Mouse (Mus musculus) liver, postnatal 0 days (tissue): ENCODE measurements at regions not wholly inside any gene's neighbourhood (a gene's known extent, or its start where the extent isn't known, plus 50 kb on each side); places are given as distances from the start of the nearest gene placed in this dataset.

ENCODE experiments used
- ATAC-seq: fragments of 200-750 bp; cut with Nextera tagmentation; 2 replicates; pipeline ENCODE4 v1.8.0; 2017; ENCODE audit warnings: mild to moderate bottlenecking, moderate library complexity
- DNase-seq: peaks from one replicate; pipeline ENCODE4 v3.0.0-alpha.2; 2016
- H3K27ac ChIP-seq: fragments of 300-500 bp; sonication (generic); 2 replicates; pipeline ENCODE4 v1.5.1; 2014; ENCODE audit warnings: antibody characterized with exemption, moderate library complexity, mild to moderate bottlenecking, low read depth
- H3K27me3 ChIP-seq: fragments of 300-500 bp; sonication (generic); 2 replicates; pipeline ENCODE4 v1.6.1; 2014; ENCODE audit warnings: low read length, control low read depth, mixed read lengths; ENCODE audit not compliant: insufficient read depth
- H3K36me3 ChIP-seq: fragments of 300-500 bp; sonication (generic); replicated peaks from 2 replicates; pipeline ENCODE4 v1.6.1; 2014; ENCODE audit warnings: mild to moderate bottlenecking, control low read depth, low read length, moderate library complexity, mixed read lengths; ENCODE audit not compliant: insufficient read depth
- H3K4me1 ChIP-seq: fragments of 300-500 bp; sonication (generic); 2 replicates; pipeline ENCODE4 v1.6.1; 2014; ENCODE audit warnings: antibody characterized with exemption, mild to moderate bottlenecking, control low read depth; ENCODE audit not compliant: insufficient read depth
- H3K4me2 ChIP-seq: fragments of 300-500 bp; sonication (generic); 2 replicates; pipeline ENCODE4 v1.6.1; 2014; ENCODE audit warnings: low read depth, mild to moderate bottlenecking, low read length, moderate library complexity, mixed read lengths
- H3K4me3 ChIP-seq: fragments of 300-500 bp; sonication (generic); 2 replicates; pipeline ENCODE4 v1.5.1; 2014; ENCODE audit warnings: low read depth, low read length
- H3K9ac ChIP-seq: fragments of 300-500 bp; sonication (generic); replicated peaks from 2 replicates; pipeline ENCODE4 v1.6.1; 2014; ENCODE audit warnings: mild to moderate bottlenecking, moderate library complexity
- H3K9me3 ChIP-seq: fragments of 300-500 bp; sonication (generic); 2 replicates; pipeline ENCODE4 v1.6.1; 2016; ENCODE audit warnings: mild to moderate bottlenecking, control low read depth, low read length, mixed read lengths
- CTCF ChIP-seq: sonication (generic); IDR thresholded peaks from 2 replicates; pipeline ENCODE4 v1.5.1; 2016; ENCODE audit warnings: antibody characterized with exemption, low read depth
- EP300 ChIP-seq: IDR thresholded peaks from 2 replicates; pipeline ENCODE4 v1.6.1; 2016; ENCODE audit warnings: antibody characterized with exemption, low read depth, mild to moderate bottlenecking
- WGBS: fragments of 180-500 bp; shearing (Covaris S2); extraction: QIAGEN DNeasy Blood & Tissue Kit; methylation state at CpG from one replicate; pipeline ENCODE4 v1.1.7; 2014; ENCODE audit not compliant: insufficient replicate concordance; 5-methylcytosine and 5-hydroxymethylcytosine counted together

- Histone ChIP-seq H3K4me1 (no peaks in the 10 kb centered on the region), H3K36me3 (no peaks in the 10 kb centered on the region)
- ATAC-seq: no peak
Measured at GRCm38 (mm10) chr16:9430509-9430908, 564.9 kb downstream of the Grin2a start.

GRCm38 (mm10) chr16:9439300-9439856, 556.0 kb downstream of the Grin2a start:
- Histone ChIP-seq H3K36me3 (no peaks in the 10 kb centered on the region), H3K27ac (no peak overlapping the region)

More at GRCm38 (mm10) chr16:9430509-9430908, 564.9 kb downstream of the Grin2a start:
- H3K27ac ChIP-seq: no peak overlapping the region
- H3K4me2 ChIP-seq: no peak overlapping the region
- no peaks in the 10 kb centered on the region for H3K9me3 ChIP-seq
- TF ChIP-seq EP300 (no peak), CTCF (no peak)
- no peak overlapping the region for H3K9ac ChIP-seq
- no peak overlapping the region for H3K4me3 ChIP-seq
- no peak for DNase-seq
- H3K27me3 ChIP-seq: no peaks in the 10 kb centered on the region

DNA sequence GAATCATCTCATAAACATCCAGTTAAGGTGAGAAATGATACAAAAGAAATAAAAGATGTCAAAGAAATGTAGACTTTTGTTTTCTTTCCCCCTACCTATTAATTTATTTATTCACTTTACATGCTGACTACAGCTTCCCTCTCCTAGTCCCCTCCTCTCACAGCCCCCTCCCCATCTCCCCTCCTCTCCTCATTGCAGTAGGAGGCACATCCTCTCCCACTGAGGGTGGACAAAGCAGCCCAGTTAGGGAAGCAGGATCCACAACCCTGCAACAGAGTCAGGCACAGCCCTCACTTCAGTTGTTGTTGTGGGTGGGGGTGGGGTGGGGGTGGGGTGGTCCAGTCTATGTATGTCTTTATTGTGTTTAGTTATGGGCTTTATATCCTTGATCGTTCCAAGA, 555.5 kb downstream of the Grin2a start:
- Histone ChIP-seq H3K9ac (no peak overlapping the region), H3K9me3 (no peaks in the 10 kb centered on the region), H3K4me3 (no peak overlapping the region), H3K27ac (no peak overlapping the region), H3K27me3 (no peaks in the 10 kb centered on the region), H3K36me3 (no peaks in the 10 kb centered on the region), H3K4me1 (no peaks in the 10 kb centered on the region), H3K4me2 (no peak overlapping the region)
- TF ChIP-seq CTCF (no peak), EP300 (no peak)
- DNase-seq (no peak), ATAC-seq (no peak)
- 75% methylated on average over 1 of the region's 1 CpGs for WGBS

More at GRCm38 (mm10) chr16:9439300-9439856, 556.0 kb downstream of the Grin2a start:
- 49% methylated on average over 2 of the region's 2 CpGs for whole genome bisulfite sequencing
- no peak overlapping the region for H3K4me3 ChIP-seq
- H3K9me3 ChIP-seq: no peaks in the 10 kb centered on the region
- no peak overlapping the region for H3K9ac ChIP-seq
- no peak for DNase-seq
- no peaks in the 10 kb centered on the region for H3K27me3 ChIP-seq
- no peak overlapping the region for H3K4me2 ChIP-seq
- ATAC-seq: no peak
- TF ChIP-seq CTCF: no peak
- no peak for TF ChIP-seq EP300
- no peaks in the 10 kb centered on the region for H3K4me1 ChIP-seq

DNA sequence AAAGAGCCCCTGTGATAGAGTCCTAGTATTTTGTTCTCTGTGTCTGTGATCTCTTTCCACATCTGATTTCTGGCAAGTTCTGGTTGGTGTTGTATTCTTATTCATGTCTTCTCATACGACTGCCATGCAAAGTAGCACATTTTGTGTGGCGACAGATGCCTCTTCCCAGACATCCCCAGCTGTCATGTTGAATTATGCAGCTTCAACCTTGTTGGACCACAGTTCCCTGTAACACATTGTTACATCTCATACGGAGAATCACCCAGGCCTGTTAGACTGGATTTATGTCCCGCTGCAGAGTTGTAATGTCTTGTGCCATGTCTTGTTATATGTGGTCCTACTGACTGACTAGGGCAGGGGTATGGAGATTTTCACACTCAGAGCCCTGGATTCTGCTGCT, 543.3 kb downstream of the Grin2a start:
- ATAC-seq: no peak
- 70% methylated on average over 4 of the region's 4 CpGs for WGBS
- H3K4me2 ChIP-seq: no peak overlapping the region
- no peak overlapping the region for H3K27ac ChIP-seq
- no peak overlapping the region for H3K9ac ChIP-seq
- no peak overlapping the region for H3K4me3 ChIP-seq
- H3K27me3 ChIP-seq: no peaks in the 10 kb centered on the region
- no peaks in the 10 kb centered on the region for H3K9me3 ChIP-seq
- no peak for DNase-seq
- TF ChIP-seq EP300: no peak
- TF ChIP-seq CTCF: no peak
- no peaks in the 10 kb centered on the region for H3K4me1 ChIP-seq
- no peaks in the 10 kb centered on the region for H3K36me3 ChIP-seq

- H3K36me3 ChIP-seq: no peaks in the 10 kb centered on the region
- no peaks in the 10 kb centered on the region for H3K4me1 ChIP-seq
- TF ChIP-seq EP300 (no peak), CTCF (no peak)
- no peak overlapping the region for H3K4me2 ChIP-seq
- no peaks in the 10 kb centered on the region for H3K9me3 ChIP-seq
- H3K27me3 ChIP-seq: no peaks in the 10 kb centered on the region
- no peak for ATAC-seq
- H3K9ac ChIP-seq: no peak overlapping the region
- H3K27ac ChIP-seq: no peak overlapping the region
- WGBS: 64% methylated on average over 6 of the region's 6 CpGs
- DNase-seq: no peak
- H3K4me3 ChIP-seq: no peak overlapping the region
Measured at GRCm38 (mm10) chr16:9457574-9457973, 537.8 kb downstream of the Grin2a start.

DNA sequence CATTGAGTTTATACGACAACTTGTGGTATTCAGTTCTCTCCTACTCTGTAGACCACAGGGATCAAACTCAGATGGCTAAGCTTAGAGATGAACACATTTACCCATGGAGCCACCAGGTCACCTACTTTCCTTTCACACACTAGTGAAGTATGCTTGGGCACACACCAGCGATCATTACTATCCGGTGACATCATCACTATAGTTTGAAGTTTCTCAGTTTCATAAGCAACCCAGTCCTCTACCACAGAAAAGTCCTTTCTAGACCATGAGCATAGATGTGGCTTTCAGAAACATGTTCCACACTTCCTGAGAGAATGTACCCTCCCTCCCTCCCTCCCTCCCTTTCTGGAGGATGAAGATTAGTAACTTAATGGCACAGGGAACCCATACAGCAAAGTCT, 532.9 kb downstream of the Grin2a start:
- Histone ChIP-seq H3K27ac (no peak overlapping the region), H3K4me2 (no peak overlapping the region), H3K9me3 (no peaks in the 10 kb centered on the region), H3K36me3 (no peaks in the 10 kb centered on the region), H3K27me3 (no peaks in the 10 kb centered on the region), H3K4me1 (no peaks in the 10 kb centered on the region), H3K9ac (no peak overlapping the region), H3K4me3 (no peak overlapping the region)
- WGBS: 75% methylated on average over 3 of the region's 3 CpGs
- no peak for ATAC-seq
- no peak for TF ChIP-seq EP300
- TF ChIP-seq CTCF: no peak
- DNase-seq: no peak

DNA sequence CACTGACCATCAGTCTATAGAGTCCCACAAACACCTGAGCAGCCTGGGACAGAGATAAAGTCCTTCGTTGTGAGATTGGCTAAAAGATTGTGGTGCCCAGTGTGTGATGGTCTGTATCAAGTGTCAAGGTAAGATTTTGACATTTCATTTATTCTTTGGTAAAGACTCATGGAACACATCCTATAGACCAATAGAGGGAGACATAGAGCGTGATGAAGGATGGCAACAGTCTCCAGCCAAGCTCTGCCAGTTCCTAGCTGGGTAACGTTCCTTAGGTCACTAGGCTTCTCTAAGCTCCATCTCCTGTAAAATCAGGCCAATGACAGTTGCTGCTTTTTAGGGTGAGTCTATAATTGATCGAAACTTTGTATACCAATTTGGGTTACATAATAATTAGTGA, 526.0 kb downstream of the Grin2a start:
- H3K4me1 ChIP-seq: no peaks in the 10 kb centered on the region
- H3K4me3 ChIP-seq: no peak overlapping the region
- no peaks in the 10 kb centered on the region for H3K9me3 ChIP-seq
- no peaks in the 10 kb centered on the region for H3K27me3 ChIP-seq
- no peak overlapping the region for H3K4me2 ChIP-seq
- DNase-seq (no peak), ATAC-seq (no peak)
- no peak overlapping the region for H3K9ac ChIP-seq
- no peaks in the 10 kb centered on the region for H3K36me3 ChIP-seq
- no peak for TF ChIP-seq EP300
- TF ChIP-seq CTCF: peak; percentile 40; the same call in 1 of the 2 replicates
- H3K27ac ChIP-seq: no peak overlapping the region
- 57% methylated on average over 4 of the region's 4 CpGs for WGBS
